Mouse (Mus musculus) neural tube, embryonic 11.5 days (tissue): ENCODE measurements at regions not wholly inside any gene's neighbourhood (a gene's known extent, or its start where the extent isn't known, plus 50 kb on each side); places are given as distances from the start of the nearest gene placed in this dataset.

Experiments used
- ATAC-seq: fragments of 200-750 bp; cut with Nextera tagmentation; 2 replicates; pipeline ENCODE4 v1.8.0; 2017; ENCODE audit warnings: moderate number of reproducible peaks, mild to moderate bottlenecking, moderate TSS enrichment, moderate library complexity; ENCODE audit not compliant: insufficient read depth, low FRiP score, low TSS enrichment
- DNase-seq: peaks from one replicate; pipeline ENCODE4 v3.0.0-alpha.2; 2015; ENCODE audit warnings: low spot score
- H3K27ac ChIP-seq: fragments of 300-500 bp; sonication (generic); 2 replicates; pipeline ENCODE4 v1.5.1; 2014; ENCODE audit warnings: low read depth, mild to moderate bottlenecking, low read length
- H3K27me3 ChIP-seq: fragments of 300-500 bp; sonication (generic); 2 replicates; pipeline ENCODE4 v1.6.1; 2014; ENCODE audit warnings: mild to moderate bottlenecking, low read length, mixed read lengths; ENCODE audit not compliant: control insufficient read depth, insufficient read depth
- H3K36me3 ChIP-seq: fragments of 300-500 bp; sonication (generic); 2 replicates; pipeline ENCODE4 v1.6.1; 2014; ENCODE audit warnings: mild to moderate bottlenecking, low read length, moderate library complexity, mixed read lengths; ENCODE audit not compliant: control insufficient read depth, insufficient read depth
- H3K4me1 ChIP-seq: fragments of 300-500 bp; sonication (generic); 2 replicates; pipeline ENCODE4 v1.6.1; 2014; ENCODE audit warnings: low read length, mixed read lengths; ENCODE audit not compliant: control insufficient read depth, insufficient read depth
- H3K4me2 ChIP-seq: fragments of 300-500 bp; sonication (generic); 2 replicates; pipeline ENCODE4 v1.6.1; 2014; ENCODE audit warnings: low read depth, mild to moderate bottlenecking, moderate library complexity
- H3K4me3 ChIP-seq: fragments of 300-500 bp; sonication (generic); 2 replicates; pipeline ENCODE4 v1.5.1; 2014; ENCODE audit warnings: low read depth, low read length
- H3K9ac ChIP-seq: fragments of 300-500 bp; sonication (generic); 2 replicates; pipeline ENCODE4 v1.6.1; 2014; ENCODE audit warnings: mild to moderate bottlenecking, low read length
- H3K9me3 ChIP-seq: fragments of 300-500 bp; sonication (generic); 2 replicates; pipeline ENCODE4 v1.6.1; 2016; ENCODE audit warnings: low read length; ENCODE audit not compliant: control insufficient read depth
- WGBS: fragments of 180-500 bp; shearing (Covaris S2); extraction: QIAGEN DNeasy Blood & Tissue Kit; methylation state at CpG from one replicate; pipeline ENCODE4 v1.1.7; 2014; 5-methylcytosine and 5-hydroxymethylcytosine counted together

GRCm38 (mm10) chr8:26304566-26304965 lies 185.2 kb downstream of the Gm45692 start:
- H3K4me2 ChIP-seq = no peak overlapping the region
- peaks cover 12% of the 10 kb centered on the region for H3K4me1 ChIP-seq
- DNase-seq = no peak
- H3K4me3 ChIP-seq = no peak overlapping the region
- WGBS = 70% methylated on average over 6 of the region's 6 CpGs
- no peaks in the 10 kb centered on the region for H3K9me3 ChIP-seq
- no peaks in the 10 kb centered on the region for H3K36me3 ChIP-seq
- ATAC-seq = no peak; the same call in 1 of the 2 replicates
- no peak overlapping the region for H3K27ac ChIP-seq
- no peak overlapping the region for H3K9ac ChIP-seq
- no peaks in the 10 kb centered on the region for H3K27me3 ChIP-seq

GRCm38 (mm10) chr8:26305061-26305879 lies 185.9 kb downstream of the Gm45692 start:
- H3K27me3 ChIP-seq = no peaks in the 10 kb centered on the region
- peak; percentile 71 for DNase-seq
- peak overlapping the region; percentile 11; the same call in 1 of the 2 replicates for H3K27ac ChIP-seq
- H3K4me2 ChIP-seq = no peak overlapping the region
- ATAC-seq = peak; percentile 81
- peaks cover 12% of the 10 kb centered on the region for H3K4me1 ChIP-seq
- 49% methylated on average over 18 of the region's 18 CpGs for WGBS
- no peak overlapping the region for H3K4me3 ChIP-seq
- H3K9ac ChIP-seq = no peak overlapping the region
- no peaks in the 10 kb centered on the region for H3K36me3 ChIP-seq
- no peaks in the 10 kb centered on the region for H3K9me3 ChIP-seq

- no peak overlapping the region for H3K4me2 ChIP-seq
These were observed 188.8 kb downstream of the Gm45692 start for GRCm38 (mm10) chr8:26308121-26308641.

GRCm38 (mm10) chr8:26309764-26310163 lies 190.4 kb downstream of the Gm45692 start:
- ATAC-seq (no peak), DNase-seq (no peak)
- peaks cover 12% of the 10 kb centered on the region for H3K4me1 ChIP-seq
- no peak overlapping the region for H3K4me3 ChIP-seq
- no peak overlapping the region for H3K9ac ChIP-seq
- H3K27ac ChIP-seq = no peak overlapping the region
- 81% methylated on average over 6 of the region's 6 CpGs for WGBS
- no peak overlapping the region for H3K4me2 ChIP-seq
- no peaks in the 10 kb centered on the region for H3K36me3 ChIP-seq
- H3K27me3 ChIP-seq = no peaks in the 10 kb centered on the region
- no peaks in the 10 kb centered on the region for H3K9me3 ChIP-seq

More at GRCm38 (mm10) chr8:26308121-26308641, 188.8 kb downstream of the Gm45692 start:
- Histone ChIP-seq H3K27ac (no peak overlapping the region), H3K9ac (no peak overlapping the region), H3K4me3 (no peak overlapping the region), H3K36me3 (no peaks in the 10 kb centered on the region), H3K4me1 (peaks cover 12% of the 10 kb centered on the region), H3K9me3 (no peaks in the 10 kb centered on the region), H3K27me3 (no peaks in the 10 kb centered on the region)
- ATAC-seq = no peak
- 27% methylated on average over 15 of the region's 15 CpGs for WGBS
- peak; percentile 54 for DNase-seq

- Histone ChIP-seq H3K9me3 (no peaks in the 10 kb centered on the region), H3K36me3 (no peaks in the 10 kb centered on the region), H3K9ac (no peak overlapping the region), H3K4me2 (no peak overlapping the region), H3K4me1 (no peaks in the 10 kb centered on the region), H3K27ac (no peak overlapping the region), H3K4me3 (no peak overlapping the region), H3K27me3 (no peaks in the 10 kb centered on the region)
- 90% methylated on average over 12 of the region's 12 CpGs for WGBS
- no peak for ATAC-seq
- no peak for DNase-seq
These were observed 204.4 kb downstream of the Gm45692 start for GRCm38 (mm10) chr8:26323606-26324350.

GRCm38 (mm10) chr8:26324606-26325005 lies 205.3 kb downstream of the Gm45692 start:
- 78% methylated on average over 3 of the region's 3 CpGs for WGBS
- Histone ChIP-seq H3K9me3 (no peaks in the 10 kb centered on the region), H3K4me3 (no peak overlapping the region)

GRCm38 (mm10) chr8:26329813-26330212 lies 210.5 kb downstream of the Gm45692 start:
- no peak overlapping the region for H3K4me3 ChIP-seq
- no peak overlapping the region for H3K4me2 ChIP-seq
- H3K27me3 ChIP-seq = no peaks in the 10 kb centered on the region
- H3K27ac ChIP-seq = no peak overlapping the region
- H3K9ac ChIP-seq = no peak overlapping the region
- no peaks in the 10 kb centered on the region for H3K36me3 ChIP-seq
- H3K4me1 ChIP-seq = no peaks in the 10 kb centered on the region
- 84% methylated on average over 10 of the region's 10 CpGs for WGBS
- DNase-seq (no peak), ATAC-seq (no peak)
- no peaks in the 10 kb centered on the region for H3K9me3 ChIP-seq

More at GRCm38 (mm10) chr8:26324606-26325005, 205.3 kb downstream of the Gm45692 start:
- no peak overlapping the region for H3K4me2 ChIP-seq
- no peaks in the 10 kb centered on the region for H3K27me3 ChIP-seq
- no peak for ATAC-seq
- H3K36me3 ChIP-seq = no peaks in the 10 kb centered on the region
- no peak overlapping the region for H3K9ac ChIP-seq
- DNase-seq = no peak
- H3K4me1 ChIP-seq = no peaks in the 10 kb centered on the region
- no peak overlapping the region for H3K27ac ChIP-seq

GRCm38 (mm10) chr8:26336906-26337650 lies 217.7 kb downstream of the Gm45692 start:
- no peaks in the 10 kb centered on the region for H3K9me3 ChIP-seq
- WGBS = 89% methylated on average over 5 of the region's 5 CpGs
- H3K36me3 ChIP-seq = no peaks in the 10 kb centered on the region
- H3K27me3 ChIP-seq = no peaks in the 10 kb centered on the region
- no peak overlapping the region for H3K4me3 ChIP-seq
- H3K4me1 ChIP-seq = no peaks in the 10 kb centered on the region
- ATAC-seq (no peak), DNase-seq (no peak)
- no peak overlapping the region for H3K4me2 ChIP-seq
- no peak overlapping the region for H3K9ac ChIP-seq
- no peak overlapping the region for H3K27ac ChIP-seq
